Mouse (Mus musculus) limb, embryonic 14.5 days (tissue): ENCODE data around the gene Eif2ak2. TPM values are rescaled to one million over a fixed set of nuclear protein-coding genes. Genes with fewer than 3 reads are reported as not detected.

Experiments
- ATAC-seq: fragments of 200-750 bp; cut with Nextera tagmentation; 2 replicates; pipeline ENCODE4 v1.8.0; 2017; ENCODE audit warnings: low read depth, moderate number of reproducible peaks, moderate TSS enrichment; ENCODE audit not compliant: low FRiP score
- DNase-seq: peaks from one replicate; pipeline ENCODE4 v3.0.0-alpha.2; 2015; ENCODE audit warnings: low spot score
- H3K27ac ChIP-seq: fragments of 300-500 bp; sonication (generic); replicated peaks from 2 replicates; pipeline ENCODE4 v1.5.1; 2014; ENCODE audit warnings: low read depth, mild to moderate bottlenecking, low read length, moderate library complexity, mixed read lengths
- H3K27me3 ChIP-seq: fragments of 300-500 bp; sonication (generic); 2 replicates; pipeline ENCODE4 v1.6.1; 2014; ENCODE audit warnings: low read length, mixed read lengths; ENCODE audit not compliant: control insufficient read depth, insufficient read depth
- H3K36me3 ChIP-seq: fragments of 300-500 bp; sonication (generic); 2 replicates; pipeline ENCODE4 v1.6.1; 2014; ENCODE audit warnings: mild to moderate bottlenecking, low read length, moderate library complexity, mixed read lengths; ENCODE audit not compliant: control insufficient read depth, insufficient read depth
- H3K4me1 ChIP-seq: fragments of 300-500 bp; sonication (generic); 2 replicates; pipeline ENCODE4 v1.6.1; 2014; ENCODE audit warnings: antibody characterized with exemption, low read length, mixed read lengths; ENCODE audit not compliant: control insufficient read depth, insufficient read depth
- H3K4me2 ChIP-seq: fragments of 300-500 bp; sonication (generic); replicated peaks from 2 replicates; pipeline ENCODE4 v1.6.1; 2014; ENCODE audit warnings: low read depth, mild to moderate bottlenecking, low read length, moderate library complexity; ENCODE audit not compliant: severe bottlenecking
- H3K4me3 ChIP-seq: fragments of 300-500 bp; sonication (generic); replicated peaks from 2 replicates; pipeline ENCODE4 v1.5.1; 2014; ENCODE audit warnings: low read length
- H3K9ac ChIP-seq: fragments of 300-500 bp; sonication (generic); 2 replicates; pipeline ENCODE4 v1.6.1; 2014; ENCODE audit warnings: mild to moderate bottlenecking, low read depth, low read length, moderate library complexity; ENCODE audit not compliant: severe bottlenecking
- H3K9me3 ChIP-seq: fragments of 300-500 bp; sonication (generic); 2 replicates; pipeline ENCODE4 v1.6.1; 2016; ENCODE audit warnings: low read length; ENCODE audit not compliant: control insufficient read depth
- POLR2A ChIP-seq: fragments of 200-500 bp; IDR thresholded peaks from 2 replicates; pipeline ENCODE4 v1.8.0; 2012; ENCODE audit warnings: inconsistent platforms, mild to moderate bottlenecking, moderate library complexity, borderline replicate concordance; ENCODE audit not compliant: insufficient read depth, insufficient read length; ENCODE audit errors: extremely low read depth
- polyA plus RNA-seq, 2 experiments: library from polyadenylated mRNA; depleted of rRNA in 1 of 2; stranded (reverse) in 1 of 2; unstranded in 1 of 2; fragments of >200 nt; fragmentation: Nextera tagmentation in 1 of 2; extraction: Ambion mirVana in 1 of 2; gene quantifications; 2 replicates each; pipeline versions ENCODE4 v1.2.1 to v1.2.3; 2012 to 2014

Gene Eif2ak2
- polyA plus RNA-seq, 2 experiments, result 7.4 to 8.7 TPM

GRCm38 (mm10) chr17:78809019-78809418 is 73.4 kb downstream of the Eif2ak2 start:
- no peak overlapping the region for H3K9ac ChIP-seq
- H3K4me2 ChIP-seq, result no peak overlapping the region
- H3K27ac ChIP-seq, result no peak overlapping the region
- H3K9me3 ChIP-seq, result no peaks in the 10 kb centered on the region
- no peak for TF ChIP-seq POLR2A
- H3K27me3 ChIP-seq, result no peaks in the 10 kb centered on the region
- peaks cover 52% of the 10 kb centered on the region for H3K36me3 ChIP-seq
- no peak overlapping the region for H3K4me3 ChIP-seq
- DNase-seq (no peak), ATAC-seq (no peak)
- H3K4me1 ChIP-seq, result no peaks in the 10 kb centered on the region

Other genes with a start within 250 kb of the Eif2ak2 start
- gene Strn, start 145.4 kb downstream of the Eif2ak2 start, polyA plus RNA-seq (2012; rRNA removed), result 8.5 TPM in 2 replicates
- 7.1 and 7.2 TPM in 2 replicates for gene Strn, start 145.4 kb downstream of the Eif2ak2 start, polyA plus RNA-seq (2014; fragmentation: Nextera tagmentation; extraction: Ambion mirVana)
- gene Heatr5b, start 47.2 kb downstream of the Eif2ak2 start, polyA plus RNA-seq (2012; rRNA removed), result 21.9 and 24.5 TPM in 2 replicates
- gene Heatr5b, start 47.2 kb downstream of the Eif2ak2 start, polyA plus RNA-seq (2014; fragmentation: Nextera tagmentation; extraction: Ambion mirVana), result 11.5 and 15.6 TPM in 2 replicates
- 14.4 and 26.0 TPM in 2 replicates for gene Gpatch11, start 47.0 kb downstream of the Eif2ak2 start, polyA plus RNA-seq (2012; rRNA removed)
- 42.5 and 52.4 TPM in 2 replicates for gene Gpatch11, start 47.0 kb downstream of the Eif2ak2 start, polyA plus RNA-seq (2014; fragmentation: Nextera tagmentation; extraction: Ambion mirVana)
- 0.11 TPM in 1 of 2 replicates, not detected in the other for gene Sult6b1, start 24.4 kb upstream of the Eif2ak2 start, polyA plus RNA-seq (2012; rRNA removed)
- 0.11 and 0.15 TPM in 2 replicates for gene Sult6b1, start 24.4 kb upstream of the Eif2ak2 start, polyA plus RNA-seq (2014; fragmentation: Nextera tagmentation; extraction: Ambion mirVana)
- gene Cebpzos, start 33.9 kb upstream of the Eif2ak2 start, polyA plus RNA-seq (2012; rRNA removed), result 22.0 and 34.3 TPM in 2 replicates
- 100 and 104 TPM in 2 replicates for gene Cebpzos, start 33.9 kb upstream of the Eif2ak2 start, polyA plus RNA-seq (2014; fragmentation: Nextera tagmentation; extraction: Ambion mirVana)
- gene Cebpz, start 54.5 kb upstream of the Eif2ak2 start, polyA plus RNA-seq (2012; rRNA removed), result 18.6 and 24.3 TPM in 2 replicates
- gene Cebpz, start 54.5 kb upstream of the Eif2ak2 start, polyA plus RNA-seq (2014; fragmentation: Nextera tagmentation; extraction: Ambion mirVana), result 56.5 and 59.5 TPM in 2 replicates
- 18.3 and 27.8 TPM in 2 replicates for gene Ndufaf7, start 54.6 kb upstream of the Eif2ak2 start, polyA plus RNA-seq (2012; rRNA removed)
- 49.7 and 53.2 TPM in 2 replicates for gene Ndufaf7, start 54.6 kb upstream of the Eif2ak2 start, polyA plus RNA-seq (2014; fragmentation: Nextera tagmentation; extraction: Ambion mirVana)
- 35.5 and 38.5 TPM in 2 replicates for gene Prkd3, start 138.2 kb upstream of the Eif2ak2 start, polyA plus RNA-seq (2012; rRNA removed)
- gene Prkd3, start 138.2 kb upstream of the Eif2ak2 start, polyA plus RNA-seq (2014; fragmentation: Nextera tagmentation; extraction: Ambion mirVana), result 43.2 and 48.2 TPM in 2 replicates
- 5.1 and 5.9 TPM in 2 replicates for gene Qpct, start 169.3 kb upstream of the Eif2ak2 start, polyA plus RNA-seq (2012; rRNA removed)
- 8.6 and 8.8 TPM in 2 replicates for gene Qpct, start 169.3 kb upstream of the Eif2ak2 start, polyA plus RNA-seq (2014; fragmentation: Nextera tagmentation; extraction: Ambion mirVana)